Mouse (Mus musculus) neural tube, embryonic 13.5 days (tissue): ENCODE measurements at regions not wholly inside any gene's neighbourhood (a gene's known extent, or its start where the extent isn't known, plus 50 kb on each side); places are given as distances from the start of the nearest gene placed in this dataset.

Source experiments
- ATAC-seq: fragments of 200-750 bp; cut with Nextera tagmentation; 2 replicates; pipeline ENCODE4 v1.8.0; 2017; ENCODE audit warnings: low read depth, mild to moderate bottlenecking, moderate TSS enrichment, moderate library complexity
- H3K27ac ChIP-seq: fragments of 300-500 bp; sonication (generic); replicated peaks from 2 replicates; pipeline ENCODE4 v1.5.1; 2015; ENCODE audit warnings: moderate library complexity, mild to moderate bottlenecking, inconsistent platforms
- H3K27me3 ChIP-seq: fragments of 300-500 bp; sonication (generic); 2 replicates; pipeline ENCODE4 v1.6.1; 2015; ENCODE audit warnings: mild to moderate bottlenecking, inconsistent platforms
- H3K36me3 ChIP-seq: fragments of 300-500 bp; sonication (generic); 2 replicates; pipeline ENCODE4 v1.6.1; 2015; ENCODE audit warnings: mild to moderate bottlenecking, inconsistent platforms
- H3K4me1 ChIP-seq: fragments of 300-500 bp; sonication (generic); replicated peaks from 2 replicates; pipeline ENCODE4 v1.6.1; 2015; ENCODE audit warnings: inconsistent platforms
- H3K4me2 ChIP-seq: fragments of 300-500 bp; sonication (generic); 2 replicates; pipeline ENCODE4 v1.6.1; 2015; ENCODE audit warnings: inconsistent platforms, mild to moderate bottlenecking, moderate library complexity
- H3K4me3 ChIP-seq: fragments of 300-500 bp; sonication (generic); 2 replicates; pipeline ENCODE4 v1.5.1; 2015; ENCODE audit warnings: mild to moderate bottlenecking, inconsistent platforms
- H3K9ac ChIP-seq: fragments of 300-500 bp; sonication (generic); 2 replicates; pipeline ENCODE4 v1.6.1; 2015; ENCODE audit warnings: moderate library complexity, mild to moderate bottlenecking, inconsistent platforms
- H3K9me3 ChIP-seq: fragments of 300-500 bp; sonication (generic); 2 replicates; pipeline ENCODE4 v1.6.1; 2016; ENCODE audit warnings: inconsistent platforms
- WGBS: fragments of 180-500 bp; shearing (Covaris S2); methylation state at CpG from one replicate; pipeline ENCODE4 v1.1.7; 2015; 5-methylcytosine and 5-hydroxymethylcytosine counted together

- WGBS: 93% methylated on average over 2 of the region's 2 CpGs
Measured at GRCm38 (mm10) chr11:89247991-89248390, 54.1 kb downstream of the Nog start.

DNA sequence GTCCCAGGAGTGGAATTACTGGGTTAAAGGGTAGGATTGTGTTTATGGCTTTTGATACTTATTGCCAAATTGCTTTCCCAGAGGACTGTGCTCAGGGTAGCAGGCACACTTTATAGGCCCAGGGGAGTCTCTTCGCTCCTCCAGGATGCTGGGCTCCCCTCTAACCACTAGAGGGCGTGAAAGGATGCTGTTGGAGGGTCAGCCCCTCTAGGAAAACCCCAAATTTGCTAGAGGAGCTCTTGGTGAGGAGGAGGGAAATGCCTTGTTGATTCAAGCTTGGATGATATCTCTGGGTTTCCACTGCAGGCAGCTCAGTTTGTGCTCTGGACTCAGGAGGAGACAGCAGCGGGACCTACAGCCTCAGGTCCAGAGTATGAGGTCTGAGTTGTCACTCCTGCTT is 58.8 kb downstream of the Nog start:
- H3K4me1 ChIP-seq: no peaks in the 10 kb centered on the region; the same call in 1 of the 2 replicates
- no peaks in the 10 kb centered on the region for H3K36me3 ChIP-seq
- no peak overlapping the region for H3K4me2 ChIP-seq
- no peak for ATAC-seq
- H3K27me3 ChIP-seq: no peaks in the 10 kb centered on the region
- no peak overlapping the region for H3K4me3 ChIP-seq
- no peak overlapping the region for H3K27ac ChIP-seq
- no peak overlapping the region for H3K9ac ChIP-seq
- H3K9me3 ChIP-seq: no peaks in the 10 kb centered on the region
- 19% methylated on average over 3 of the region's 3 CpGs for WGBS

More at GRCm38 (mm10) chr11:89247991-89248390, 54.1 kb downstream of the Nog start:
- Histone ChIP-seq H3K9ac (no peak overlapping the region), H3K4me2 (no peak overlapping the region), H3K27ac (no peak overlapping the region), H3K36me3 (no peaks in the 10 kb centered on the region), H3K27me3 (no peaks in the 10 kb centered on the region), H3K4me3 (no peak overlapping the region), H3K4me1 (no peaks in the 10 kb centered on the region; the same call in 1 of the 2 replicates), H3K9me3 (no peaks in the 10 kb centered on the region)
- no peak for ATAC-seq

GRCm38 (mm10) chr11:89242130-89242529 is 60.0 kb downstream of the Nog start:
- no peaks in the 10 kb centered on the region; the same call in 1 of the 2 replicates for H3K4me1 ChIP-seq
- H3K9ac ChIP-seq: no peak overlapping the region
- WGBS: 65% methylated on average over 2 of the region's 2 CpGs
- no peaks in the 10 kb centered on the region for H3K9me3 ChIP-seq
- H3K4me3 ChIP-seq: no peak overlapping the region
- H3K27ac ChIP-seq: no peak overlapping the region
- no peaks in the 10 kb centered on the region for H3K27me3 ChIP-seq
- H3K4me2 ChIP-seq: no peak overlapping the region
- no peak for ATAC-seq
- no peaks in the 10 kb centered on the region for H3K36me3 ChIP-seq

DNA sequence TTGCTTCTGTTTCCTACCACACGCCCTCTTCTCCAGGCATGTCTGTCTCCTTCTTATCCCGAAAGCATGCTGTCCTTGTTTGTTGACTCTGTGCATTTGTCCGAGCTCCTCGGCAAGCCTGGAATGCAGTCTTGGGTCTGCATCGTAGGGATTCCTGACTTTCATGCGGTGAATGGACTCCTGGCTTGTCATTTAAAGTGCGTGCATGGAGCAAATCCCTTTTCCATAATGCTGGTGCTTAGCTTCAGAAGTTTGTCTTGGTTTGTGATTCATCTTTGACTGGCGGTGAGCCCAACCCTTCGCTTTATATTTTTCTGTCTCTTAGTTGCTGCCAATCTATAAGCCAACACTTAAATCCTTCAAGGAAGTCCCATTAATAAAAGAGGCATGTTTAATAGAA is 62.2 kb downstream of the Nog start:
- H3K27ac ChIP-seq: no peak overlapping the region
- no peak for ATAC-seq
- no peaks in the 10 kb centered on the region for H3K36me3 ChIP-seq
- no peaks in the 10 kb centered on the region; the same call in 1 of the 2 replicates for H3K4me1 ChIP-seq
- H3K4me3 ChIP-seq: no peak overlapping the region
- 76% methylated on average over 9 of the region's 9 CpGs for WGBS
- H3K9me3 ChIP-seq: no peaks in the 10 kb centered on the region
- H3K4me2 ChIP-seq: no peak overlapping the region
- no peak overlapping the region for H3K9ac ChIP-seq
- H3K27me3 ChIP-seq: no peaks in the 10 kb centered on the region

GRCm38 (mm10) chr11:89236904-89237303 is 65.2 kb downstream of the Nog start:
- H3K9me3 ChIP-seq: no peaks in the 10 kb centered on the region
- no peaks in the 10 kb centered on the region for H3K4me1 ChIP-seq
- H3K36me3 ChIP-seq: no peaks in the 10 kb centered on the region
- no peak for ATAC-seq
- 93% methylated on average over 3 of the region's 3 CpGs for WGBS
- H3K27ac ChIP-seq: no peak overlapping the region
- no peak overlapping the region for H3K4me3 ChIP-seq
- H3K9ac ChIP-seq: no peak overlapping the region
- H3K27me3 ChIP-seq: no peaks in the 10 kb centered on the region
- H3K4me2 ChIP-seq: no peak overlapping the region

- no peak for ATAC-seq
- Histone ChIP-seq H3K4me2 (no peak overlapping the region), H3K9ac (no peak overlapping the region), H3K27ac (no peak overlapping the region), H3K27me3 (no peaks in the 10 kb centered on the region), H3K36me3 (no peaks in the 10 kb centered on the region), H3K4me1 (no peaks in the 10 kb centered on the region), H3K4me3 (no peak overlapping the region), H3K9me3 (no peaks in the 10 kb centered on the region)
- 56% methylated on average over 9 of the region's 9 CpGs for WGBS
Measured at GRCm38 (mm10) chr11:89232884-89233480, 69.2 kb downstream of the Nog start.

GRCm38 (mm10) chr11:89229726-89230125 is 72.4 kb downstream of the Nog start:
- ATAC-seq: no peak
- no peaks in the 10 kb centered on the region for H3K4me1 ChIP-seq
- WGBS: 70% methylated on average over 5 of the region's 5 CpGs
- no peaks in the 10 kb centered on the region for H3K36me3 ChIP-seq
- H3K9ac ChIP-seq: no peak overlapping the region
- no peak overlapping the region for H3K4me3 ChIP-seq
- no peaks in the 10 kb centered on the region for H3K9me3 ChIP-seq
- no peaks in the 10 kb centered on the region for H3K27me3 ChIP-seq
- no peak overlapping the region for H3K4me2 ChIP-seq
- no peak overlapping the region for H3K27ac ChIP-seq

- Histone ChIP-seq H3K9me3 (no peaks in the 10 kb centered on the region), H3K36me3 (no peaks in the 10 kb centered on the region), H3K4me2 (no peak overlapping the region), H3K4me3 (no peak overlapping the region), H3K9ac (no peak overlapping the region), H3K27ac (no peak overlapping the region), H3K4me1 (peaks cover 5% of the 10 kb centered on the region), H3K27me3 (no peaks in the 10 kb centered on the region)
- ATAC-seq: no peak
- WGBS: 90% methylated on average over 5 of the region's 5 CpGs
Measured at GRCm38 (mm10) chr11:89213204-89213603, 88.9 kb downstream of the Nog start.

- H3K36me3 ChIP-seq: no peaks in the 10 kb centered on the region
- H3K27ac ChIP-seq: no peak overlapping the region
- no peak overlapping the region for H3K9ac ChIP-seq
- WGBS: 30% methylated on average over 11 of the region's 11 CpGs
- no peak for ATAC-seq
- H3K4me1 ChIP-seq: peaks cover 5% of the 10 kb centered on the region
- no peaks in the 10 kb centered on the region for H3K27me3 ChIP-seq
- H3K4me3 ChIP-seq: no peak overlapping the region
- H3K9me3 ChIP-seq: no peaks in the 10 kb centered on the region
- H3K4me2 ChIP-seq: peak overlapping the region; percentile 1; the same call in 1 of the 2 replicates
Measured at GRCm38 (mm10) chr11:89209531-89209950, 92.6 kb downstream of the Nog start.

DNA sequence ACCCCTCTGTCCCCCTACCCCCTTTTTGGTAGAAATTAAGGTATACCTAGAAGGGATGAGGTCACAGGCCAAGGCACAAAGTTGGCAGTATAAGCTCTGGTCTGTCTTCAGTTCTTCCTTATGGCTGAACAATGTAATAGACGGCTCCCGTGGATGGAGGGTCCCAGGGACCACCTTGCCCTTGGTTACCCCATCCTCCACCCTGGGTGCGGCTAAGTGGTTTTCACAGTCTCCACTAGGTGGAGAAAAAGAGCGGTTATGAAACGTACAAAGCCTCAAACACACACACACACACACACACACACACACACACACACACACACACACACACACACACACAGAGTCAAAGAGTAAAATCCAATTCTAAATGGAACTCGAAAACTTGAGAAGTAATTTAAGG is 93.1 kb downstream of the Nog start:
- H3K27ac ChIP-seq: no peak overlapping the region
- H3K27me3 ChIP-seq: no peaks in the 10 kb centered on the region
- no peak overlapping the region for H3K9ac ChIP-seq
- H3K36me3 ChIP-seq: no peaks in the 10 kb centered on the region
- no peak overlapping the region for H3K4me3 ChIP-seq
- H3K9me3 ChIP-seq: no peaks in the 10 kb centered on the region
- H3K4me1 ChIP-seq: peaks cover 5% of the 10 kb centered on the region
- ATAC-seq: no peak
- no peak overlapping the region for H3K4me2 ChIP-seq
- WGBS: 63% methylated on average over 6 of the region's 6 CpGs

- H3K27me3 ChIP-seq: no peaks in the 10 kb centered on the region
- no peak overlapping the region for H3K27ac ChIP-seq
- H3K9ac ChIP-seq: no peak overlapping the region
- no peak overlapping the region for H3K4me3 ChIP-seq
- H3K4me1 ChIP-seq: peaks cover 5% of the 10 kb centered on the region
- 69% methylated on average over 3 of the region's 3 CpGs for WGBS
- no peak for ATAC-seq
- H3K36me3 ChIP-seq: no peaks in the 10 kb centered on the region
- H3K4me2 ChIP-seq: no peak overlapping the region
- no peaks in the 10 kb centered on the region for H3K9me3 ChIP-seq
Measured at GRCm38 (mm10) chr11:89206788-89207187, 95.3 kb downstream of the Nog start.

- 78% methylated on average over 7 of the region's 7 CpGs for WGBS
- Histone ChIP-seq H3K4me3 (no peak overlapping the region), H3K36me3 (no peaks in the 10 kb centered on the region), H3K27ac (no peak overlapping the region), H3K27me3 (no peaks in the 10 kb centered on the region), H3K4me1 (peaks cover 5% of the 10 kb centered on the region), H3K4me2 (no peak overlapping the region), H3K9ac (no peak overlapping the region), H3K9me3 (no peaks in the 10 kb centered on the region)
- no peak for ATAC-seq
Measured at GRCm38 (mm10) chr11:89204948-89205545, 97.1 kb downstream of the Nog start.

DNA sequence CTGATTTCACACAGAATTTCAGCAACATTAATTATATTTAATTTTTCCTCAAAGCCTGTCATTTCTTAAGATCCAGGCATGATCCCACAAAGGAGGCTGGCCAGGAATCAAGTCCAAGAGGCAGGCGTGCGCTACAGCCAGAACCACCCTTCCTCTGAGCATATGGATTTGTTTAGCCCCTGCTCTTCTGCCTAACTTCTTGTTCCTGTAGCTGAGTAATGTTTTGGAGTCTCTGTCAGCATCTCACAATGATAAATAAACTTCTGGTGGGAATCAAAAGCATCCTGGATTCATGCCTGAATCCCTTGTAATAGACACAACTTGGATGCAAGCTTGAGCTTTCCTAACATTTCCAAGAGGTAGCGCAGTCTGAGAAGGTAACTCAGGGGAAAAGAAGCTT is 101.7 kb downstream of the Nog start:
- H3K4me2 ChIP-seq: no peak overlapping the region
- H3K27ac ChIP-seq: no peak overlapping the region
- H3K36me3 ChIP-seq: no peaks in the 10 kb centered on the region
- no peaks in the 10 kb centered on the region for H3K27me3 ChIP-seq
- H3K4me3 ChIP-seq: no peak overlapping the region
- no peaks in the 10 kb centered on the region for H3K4me1 ChIP-seq
- no peak overlapping the region for H3K9ac ChIP-seq
- 91% methylated on average over 3 of the region's 3 CpGs for WGBS
- no peak for ATAC-seq
- no peaks in the 10 kb centered on the region; the same call in 1 of the 2 replicates for H3K9me3 ChIP-seq
